Mouse (Mus musculus) midbrain, embryonic 15.5 days (tissue): ENCODE measurements around the gene Adamtsl1. TPM values are rescaled to one million over a fixed set of nuclear protein-coding genes. Genes with fewer than 3 reads are reported as not detected.

ENCODE experiments used
- ATAC-seq: fragments of 200-750 bp; cut with Nextera tagmentation; replicated peaks from 2 replicates; pipeline ENCODE4 v1.8.0; 2017; ENCODE audit warnings: moderate TSS enrichment
- H3K27ac ChIP-seq: fragments of 300-500 bp; sonication (generic); 2 replicates; pipeline ENCODE4 v1.5.1; 2015; ENCODE audit warnings: mild to moderate bottlenecking, inconsistent platforms
- H3K27me3 ChIP-seq: fragments of 300-500 bp; sonication (generic); replicated peaks from 2 replicates; pipeline ENCODE4 v1.6.1; 2015; ENCODE audit warnings: inconsistent platforms
- H3K36me3 ChIP-seq: fragments of 300-500 bp; sonication (generic); replicated peaks from 2 replicates; pipeline ENCODE4 v1.6.1; 2015; ENCODE audit warnings: inconsistent platforms
- H3K4me1 ChIP-seq: fragments of 300-500 bp; sonication (generic); 2 replicates; pipeline ENCODE4 v1.6.1; 2015; ENCODE audit warnings: inconsistent platforms
- H3K4me2 ChIP-seq: fragments of 300-500 bp; sonication (generic); 2 replicates; pipeline ENCODE4 v1.6.1; 2015; ENCODE audit warnings: inconsistent platforms, mild to moderate bottlenecking, moderate library complexity
- H3K4me3 ChIP-seq: fragments of 300-500 bp; sonication (generic); 2 replicates; pipeline ENCODE4 v1.5.1; 2015; ENCODE audit warnings: mild to moderate bottlenecking, inconsistent platforms
- H3K9ac ChIP-seq: fragments of 300-500 bp; sonication (generic); 2 replicates; pipeline ENCODE4 v1.6.1; 2015; ENCODE audit warnings: mild to moderate bottlenecking, inconsistent platforms
- H3K9me3 ChIP-seq: fragments of 300-500 bp; sonication (generic); 2 replicates; pipeline ENCODE4 v1.6.1; 2016; ENCODE audit warnings: inconsistent platforms
- WGBS: fragments of 180-500 bp; shearing (Covaris S2); methylation state at CpG from one replicate; pipeline ENCODE4 v1.1.7; 2015; ENCODE audit warnings: mixed read lengths; 5-methylcytosine and 5-hydroxymethylcytosine counted together
- polyA plus RNA-seq: library from polyadenylated mRNA; unstranded; fragments of >200 nt; fragmentation: Nextera tagmentation; extraction: Ambion mirVana; gene quantifications from 2 replicates; pipeline ENCODE4 v1.2.1, GENCODE M21; 2015

Gene Adamtsl1
- polyA plus RNA-seq, 1 experiment from 2014 or later: 6.5 TPM

DNA sequence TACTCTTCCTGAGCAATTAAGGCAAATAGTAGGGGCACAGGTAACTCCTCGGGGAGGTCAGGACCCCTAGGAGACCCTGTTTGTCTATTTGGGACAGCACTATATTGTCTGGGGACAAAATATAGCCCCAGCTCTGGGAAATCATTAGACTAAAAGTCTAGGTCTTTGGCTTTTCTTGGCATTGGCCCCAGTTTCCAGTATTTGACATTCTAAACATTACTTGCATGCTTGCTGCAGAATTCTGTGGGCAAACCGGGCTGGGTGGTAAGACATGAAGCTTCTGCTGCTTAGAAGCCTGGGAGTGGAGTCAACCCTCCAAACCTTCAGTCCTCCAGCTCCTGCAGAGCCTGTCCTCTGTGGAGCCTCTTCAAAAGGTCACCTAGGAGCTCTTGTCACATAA, 869.2 kb downstream of the Adamtsl1 start:
- 85% methylated on average over 2 of the region's 2 CpGs for WGBS
- no peaks in the 10 kb centered on the region for H3K9me3 ChIP-seq
- no peak overlapping the region for H3K27ac ChIP-seq
- H3K27me3 ChIP-seq: no peaks in the 10 kb centered on the region
- no peaks in the 10 kb centered on the region for H3K36me3 ChIP-seq
- ATAC-seq: no peak
- H3K4me2 ChIP-seq: no peak overlapping the region
- H3K9ac ChIP-seq: no peak overlapping the region
- H3K4me1 ChIP-seq: no peaks in the 10 kb centered on the region
- H3K4me3 ChIP-seq: no peak overlapping the region

DNA sequence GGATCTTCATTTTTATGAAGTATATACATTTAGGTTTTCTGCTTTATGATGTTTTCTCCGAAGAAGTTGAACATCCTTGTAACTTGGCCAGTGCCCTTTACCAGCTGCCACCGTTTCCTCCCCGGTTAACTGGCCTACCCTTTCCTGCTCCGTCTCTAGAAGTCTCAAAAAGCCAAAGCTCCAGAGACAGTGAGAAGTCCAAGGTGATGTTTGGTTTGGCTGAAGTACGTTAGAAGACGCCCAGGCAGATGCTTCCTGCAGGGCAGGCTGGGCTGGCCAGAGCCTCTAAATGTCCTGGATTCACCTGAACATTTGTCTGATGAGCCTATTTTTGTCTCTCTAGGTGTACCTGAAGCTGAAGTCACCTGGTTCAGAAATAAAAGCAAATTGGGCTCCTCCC, 871.1 kb downstream of the Adamtsl1 start:
- no peak overlapping the region for H3K27ac ChIP-seq
- 94% methylated on average over 6 of the region's 6 CpGs for WGBS
- no peaks in the 10 kb centered on the region for H3K27me3 ChIP-seq
- no peak overlapping the region for H3K4me2 ChIP-seq
- H3K4me1 ChIP-seq: no peaks in the 10 kb centered on the region
- no peaks in the 10 kb centered on the region for H3K9me3 ChIP-seq
- no peak overlapping the region for H3K4me3 ChIP-seq
- no peak overlapping the region for H3K9ac ChIP-seq
- no peak for ATAC-seq
- no peaks in the 10 kb centered on the region for H3K36me3 ChIP-seq

GRCm38 (mm10) chr4:86388430-86388829, 874.5 kb downstream of the Adamtsl1 start:
- Histone ChIP-seq H3K4me2 (no peak overlapping the region), H3K27me3 (no peaks in the 10 kb centered on the region), H3K27ac (no peak overlapping the region), H3K4me1 (no peaks in the 10 kb centered on the region), H3K36me3 (no peaks in the 10 kb centered on the region), H3K9ac (no peak overlapping the region), H3K4me3 (no peak overlapping the region), H3K9me3 (no peaks in the 10 kb centered on the region)
- WGBS: 97% methylated on average over 5 of the region's 5 CpGs
- ATAC-seq: no peak

DNA sequence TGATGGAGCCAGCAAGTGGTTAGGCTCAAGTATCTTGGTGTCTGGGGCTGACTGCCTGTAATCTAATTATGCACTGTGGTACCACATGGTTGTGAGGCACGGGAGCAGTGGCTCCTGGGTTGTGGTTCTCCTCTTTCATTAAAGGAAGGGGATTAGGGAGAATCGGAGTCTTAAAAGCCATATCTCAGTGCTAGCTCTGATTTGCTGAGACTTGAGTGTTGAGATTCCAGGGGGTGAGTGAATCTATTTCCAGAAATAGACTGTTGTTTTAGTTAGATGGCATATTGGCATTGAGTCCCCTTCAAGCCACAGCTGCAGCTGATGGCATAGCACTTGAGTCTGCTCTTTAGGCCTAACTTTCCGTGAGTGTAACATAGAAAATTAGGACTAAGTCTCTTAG, 877.2 kb downstream of the Adamtsl1 start:
- no peaks in the 10 kb centered on the region for H3K4me1 ChIP-seq
- H3K27me3 ChIP-seq: no peaks in the 10 kb centered on the region
- no peak overlapping the region for H3K9ac ChIP-seq
- no peaks in the 10 kb centered on the region for H3K36me3 ChIP-seq
- no peak overlapping the region for H3K27ac ChIP-seq
- H3K4me2 ChIP-seq: no peak overlapping the region
- ATAC-seq: no peak
- WGBS: 52% methylated on average over 3 of the region's 3 CpGs
- H3K4me3 ChIP-seq: no peak overlapping the region
- no peaks in the 10 kb centered on the region for H3K9me3 ChIP-seq

DNA sequence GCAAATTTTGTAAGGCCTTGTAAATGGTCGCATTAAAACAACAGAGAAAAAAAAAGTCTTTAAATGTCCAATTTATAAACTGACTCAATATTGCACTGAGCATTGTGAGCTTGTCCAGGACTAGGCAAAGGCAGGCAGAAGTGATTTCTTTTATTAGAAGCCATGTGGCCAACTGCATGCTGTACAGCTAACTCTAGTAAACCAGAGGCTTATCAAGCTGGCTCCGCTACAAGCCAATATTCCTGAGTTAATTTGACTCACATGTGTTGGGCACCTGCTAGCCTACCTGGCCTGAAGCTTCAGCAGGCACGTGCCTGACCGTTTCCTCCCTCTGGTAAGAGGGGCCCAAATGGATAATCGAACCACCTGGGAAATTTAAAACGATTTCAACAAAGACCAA, 881.7 kb downstream of the Adamtsl1 start:
- H3K27me3 ChIP-seq: no peaks in the 10 kb centered on the region
- H3K27ac ChIP-seq: no peak overlapping the region
- H3K4me3 ChIP-seq: no peak overlapping the region
- no peak for ATAC-seq
- no peaks in the 10 kb centered on the region for H3K4me1 ChIP-seq
- no peaks in the 10 kb centered on the region for H3K36me3 ChIP-seq
- no peak overlapping the region for H3K9ac ChIP-seq
- WGBS: 79% methylated on average over 6 of the region's 6 CpGs
- no peak overlapping the region for H3K4me2 ChIP-seq
- no peaks in the 10 kb centered on the region for H3K9me3 ChIP-seq

DNA sequence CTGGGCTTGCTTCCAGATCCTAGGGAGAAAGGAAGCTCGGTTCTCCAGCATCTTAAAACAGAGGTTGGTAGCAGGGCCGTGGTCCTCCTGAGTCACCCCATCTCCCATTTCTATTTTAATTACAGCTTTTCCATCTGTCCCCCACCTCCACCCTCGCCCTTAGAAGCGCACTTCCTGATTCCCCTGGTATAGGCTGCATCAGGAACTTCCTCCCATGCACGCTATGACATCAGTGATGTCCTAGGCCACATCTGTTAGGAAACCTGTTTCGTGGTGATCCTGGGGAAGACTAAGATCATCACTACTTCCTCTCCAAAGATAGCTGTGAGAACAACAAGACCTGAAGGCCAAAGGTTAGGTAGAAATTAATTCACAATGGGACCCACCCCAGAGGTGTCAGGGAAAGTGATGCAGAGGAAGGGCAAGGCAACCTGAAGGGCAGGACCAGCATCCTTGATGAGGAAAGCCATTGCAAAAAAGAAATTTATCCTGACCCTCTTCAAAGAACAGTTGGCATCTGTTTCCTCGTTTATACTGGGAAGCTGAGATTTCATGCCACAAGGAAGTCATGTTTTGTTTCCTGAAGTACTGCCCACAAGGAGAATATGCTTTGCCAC, 882.8 kb downstream of the Adamtsl1 start:
- no peak for ATAC-seq
- no peak overlapping the region for H3K4me2 ChIP-seq
- no peaks in the 10 kb centered on the region for H3K36me3 ChIP-seq
- H3K27ac ChIP-seq: no peak overlapping the region
- no peak overlapping the region for H3K9ac ChIP-seq
- no peaks in the 10 kb centered on the region for H3K9me3 ChIP-seq
- H3K4me3 ChIP-seq: no peak overlapping the region
- no peaks in the 10 kb centered on the region for H3K27me3 ChIP-seq
- whole genome bisulfite sequencing: 83% methylated on average over 7 of the region's 7 CpGs
- H3K4me1 ChIP-seq: no peaks in the 10 kb centered on the region

DNA sequence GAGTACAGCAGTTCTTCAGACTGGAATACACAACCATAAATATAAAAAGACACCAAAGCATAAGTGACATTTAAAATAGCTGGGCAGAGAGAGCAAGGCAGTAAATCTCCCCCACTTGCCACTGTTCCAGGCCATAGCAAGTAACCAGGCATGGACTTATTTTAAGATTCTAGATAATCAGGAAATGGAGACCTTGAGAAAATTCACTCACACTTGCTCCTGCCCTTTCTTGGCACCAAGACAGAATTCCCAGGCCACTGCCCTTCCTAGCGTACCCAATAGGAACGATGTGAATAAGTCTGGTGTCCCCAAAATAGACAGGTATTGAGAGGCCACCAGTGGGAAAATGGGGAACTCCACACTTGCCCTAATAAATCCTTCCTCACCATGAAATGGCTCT, 883.5 kb downstream of the Adamtsl1 start:
- Histone ChIP-seq H3K9me3 (no peaks in the 10 kb centered on the region), H3K4me3 (no peak overlapping the region), H3K4me2 (no peak overlapping the region), H3K36me3 (no peaks in the 10 kb centered on the region), H3K9ac (no peak overlapping the region), H3K4me1 (no peaks in the 10 kb centered on the region), H3K27me3 (no peaks in the 10 kb centered on the region), H3K27ac (no peak overlapping the region)
- ATAC-seq: no peak
- 77% methylated on average over 2 of the region's 2 CpGs for WGBS

GRCm38 (mm10) chr4:86401116-86401515, 887.1 kb downstream of the Adamtsl1 start:
- Histone ChIP-seq H3K9me3 (no peaks in the 10 kb centered on the region), H3K4me1 (no peaks in the 10 kb centered on the region), H3K27me3 (no peaks in the 10 kb centered on the region), H3K9ac (no peak overlapping the region), H3K4me3 (no peak overlapping the region), H3K27ac (no peak overlapping the region), H3K36me3 (no peaks in the 10 kb centered on the region), H3K4me2 (no peak overlapping the region)
- WGBS: 46% methylated on average over 3 of the region's 3 CpGs
- no peak for ATAC-seq

- Histone ChIP-seq H3K4me3 (no peak overlapping the region), H3K4me1 (no peaks in the 10 kb centered on the region), H3K4me2 (no peak overlapping the region), H3K36me3 (no peaks in the 10 kb centered on the region), H3K9ac (no peak overlapping the region), H3K9me3 (no peaks in the 10 kb centered on the region), H3K27me3 (no peaks in the 10 kb centered on the region), H3K27ac (no peak overlapping the region)
- WGBS: 73% methylated on average over 7 of the region's 7 CpGs
- ATAC-seq: no peak
Observed at GRCm38 (mm10) chr4:86406501-86407199, 892.7 kb downstream of the Adamtsl1 start.

- 81% methylated on average over 3 of the region's 3 CpGs for WGBS
- Histone ChIP-seq H3K36me3 (no peaks in the 10 kb centered on the region), H3K4me1 (no peaks in the 10 kb centered on the region), H3K9me3 (no peaks in the 10 kb centered on the region), H3K4me3 (no peak overlapping the region), H3K9ac (no peak overlapping the region), H3K4me2 (no peak overlapping the region), H3K27ac (no peak overlapping the region), H3K27me3 (no peaks in the 10 kb centered on the region)
- ATAC-seq: no peak
Observed at GRCm38 (mm10) chr4:86407200-86407527, 893.2 kb downstream of the Adamtsl1 start.

DNA sequence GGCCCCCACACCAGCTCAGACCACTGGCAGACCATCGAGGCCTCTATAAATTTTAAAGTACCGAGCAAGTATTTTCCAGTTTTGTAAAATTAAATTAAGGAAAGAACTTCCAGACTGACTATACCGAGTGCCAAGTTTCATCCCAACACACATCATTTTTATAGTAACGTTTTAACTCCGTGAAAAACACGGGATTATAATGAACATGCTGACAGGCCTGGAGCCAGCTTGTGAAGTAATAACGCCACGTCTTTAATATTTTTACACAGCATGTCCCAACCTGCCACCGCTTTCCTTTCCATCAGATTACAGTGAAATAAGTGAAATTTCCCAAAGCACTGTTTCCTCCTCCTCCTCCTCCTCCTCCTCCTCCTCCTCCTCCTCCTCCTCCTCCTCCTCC, 894.4 kb downstream of the Adamtsl1 start:
- WGBS: 91% methylated on average over 9 of the region's 9 CpGs
- H3K4me3 ChIP-seq: no peak overlapping the region
- H3K9ac ChIP-seq: no peak overlapping the region
- H3K4me1 ChIP-seq: no peaks in the 10 kb centered on the region
- no peaks in the 10 kb centered on the region for H3K36me3 ChIP-seq
- H3K27me3 ChIP-seq: no peaks in the 10 kb centered on the region
- no peaks in the 10 kb centered on the region for H3K9me3 ChIP-seq
- no peak overlapping the region for H3K4me2 ChIP-seq
- ATAC-seq: no peak
- no peak overlapping the region for H3K27ac ChIP-seq

DNA sequence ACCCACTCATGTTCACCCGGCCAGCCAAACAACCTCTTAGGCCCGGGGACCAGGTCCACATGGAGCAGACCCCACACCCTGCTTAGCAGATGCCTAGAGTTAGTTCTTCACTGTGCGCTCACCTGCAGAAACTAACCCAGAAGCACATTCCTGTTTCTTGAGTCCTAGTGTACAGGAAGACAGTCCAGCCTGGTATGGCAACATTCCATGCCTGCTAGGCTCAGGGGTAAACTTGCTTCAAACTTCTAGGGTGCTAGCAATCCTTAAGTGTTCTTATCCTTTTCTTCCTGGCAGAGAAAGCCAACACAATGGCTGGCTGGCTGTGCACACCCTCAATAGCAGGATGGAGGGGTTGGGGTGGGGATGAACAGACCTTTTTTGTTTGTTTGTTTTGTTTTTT, 897.0 kb downstream of the Adamtsl1 start:
- Histone ChIP-seq H3K4me2 (no peak overlapping the region), H3K27ac (no peak overlapping the region), H3K4me3 (no peak overlapping the region), H3K9ac (no peak overlapping the region), H3K27me3 (no peaks in the 10 kb centered on the region), H3K9me3 (no peaks in the 10 kb centered on the region), H3K4me1 (no peaks in the 10 kb centered on the region), H3K36me3 (no peaks in the 10 kb centered on the region)
- no peak for ATAC-seq
- WGBS: 97% methylated on average over 3 of the region's 3 CpGs

GRCm38 (mm10) chr4:86413388-86413787, 899.4 kb downstream of the Adamtsl1 start:
- H3K4me3 ChIP-seq: no peak overlapping the region

More at GRCm38 (mm10) chr4:86413388-86413787, 899.4 kb downstream of the Adamtsl1 start:
- no peak overlapping the region for H3K4me2 ChIP-seq
- WGBS: 57% methylated on average over 3 of the region's 3 CpGs
- H3K9ac ChIP-seq: no peak overlapping the region
- ATAC-seq: no peak
- H3K4me1 ChIP-seq: no peaks in the 10 kb centered on the region
- no peaks in the 10 kb centered on the region for H3K9me3 ChIP-seq
- no peaks in the 10 kb centered on the region for H3K27me3 ChIP-seq
- no peaks in the 10 kb centered on the region for H3K36me3 ChIP-seq
- H3K27ac ChIP-seq: no peak overlapping the region
